Mouse (Mus musculus) right cerebral cortex, adult 2 months (tissue): ENCODE results near the gene Zbtb39.

Source experiments
- DNase-seq, 2 experiments: peaks; one replicate each; pipeline ENCODE4 v3.0.0; 2021 to 2022; ENCODE audit warnings: low spot score in 2 of 2

Gene Zbtb39

GRCm38 (mm10) chr10:127739083-127739660 is at the start of gene Zbtb39:
Zbtb39 (plus strand) TSS chr10:127739538.
- peak; percentile 57 to 65 for DNase-seq

- no peak for DNase-seq
Measured at GRCm38 (mm10) chr10:127691053-127691452, 48.3 kb upstream of the Zbtb39 start.

- DNase-seq: peak; percentile 21 to 40
Measured at GRCm38 (mm10) chr10:127694636-127695035, 44.7 kb upstream of the Zbtb39 start.

GRCm38 (mm10) chr10:127695775-127696174 is 43.6 kb upstream of the Zbtb39 start:
- no peak for DNase-seq

GRCm38 (mm10) chr10:127698966-127699365 is 40.4 kb upstream of the Zbtb39 start:
- DNase-seq: no peak

- no peak for DNase-seq
Measured at GRCm38 (mm10) chr10:127703299-127703698, 36.0 kb upstream of the Zbtb39 start.

- DNase-seq: no peak
Measured at GRCm38 (mm10) chr10:127704293-127704692, 35.0 kb upstream of the Zbtb39 start.

GRCm38 (mm10) chr10:127704766-127705220 is 34.5 kb upstream of the Zbtb39 start, which contains the start of gene Myo1a:
Myo1a (plus strand) TSS chr10:127705170.
- DNase-seq: no peak

- DNase-seq: no peak
Measured at GRCm38 (mm10) chr10:127705783-127706182, 33.6 kb upstream of the Zbtb39 start.

- DNase-seq: no peak
Measured at GRCm38 (mm10) chr10:127707721-127708120, 31.6 kb upstream of the Zbtb39 start.

- DNase-seq: no peak
Measured at GRCm38 (mm10) chr10:127708850-127709370, 30.4 kb upstream of the Zbtb39 start.

GRCm38 (mm10) chr10:127710331-127710730 is 29.0 kb upstream of the Zbtb39 start:
- no peak for DNase-seq

- no peak for DNase-seq
Measured at GRCm38 (mm10) chr10:127712736-127713135, 26.6 kb upstream of the Zbtb39 start.

GRCm38 (mm10) chr10:127721671-127722418 is 17.5 kb upstream of the Zbtb39 start:
- DNase-seq: peak in 1 of 2 experiments; percentile 20

GRCm38 (mm10) chr10:127724178-127724577 is 15.2 kb upstream of the Zbtb39 start, which contains the start of gene Tac2:
Tac2 (plus strand) TSS chr10:127724478.
- no peak for DNase-seq

GRCm38 (mm10) chr10:127725136-127725535 is 14.2 kb upstream of the Zbtb39 start:
- DNase-seq: no peak

GRCm38 (mm10) chr10:127728437-127728836 is 10.9 kb upstream of the Zbtb39 start:
- DNase-seq: no peak

GRCm38 (mm10) chr10:127730285-127730932 is 8.9 kb upstream of the Zbtb39 start:
- DNase-seq: peak; percentile 29 to 30

GRCm38 (mm10) chr10:127730933-127731310 is 8.4 kb upstream of the Zbtb39 start:
- no peak for DNase-seq

- no peak for DNase-seq
Measured at GRCm38 (mm10) chr10:127731397-127731796, 7.9 kb upstream of the Zbtb39 start.

GRCm38 (mm10) chr10:127734434-127734833 is 4.9 kb upstream of the Zbtb39 start:
- no peak for DNase-seq

- no peak for DNase-seq
Measured at GRCm38 (mm10) chr10:127736266-127736665, 3.1 kb upstream of the Zbtb39 start.
